Mouse (Mus musculus) bone marrow, adult 2 months (tissue): ENCODE measurements around the gene Slc25a14. TPM values are rescaled to one million over a fixed set of nuclear protein-coding genes. Genes with fewer than 3 reads are reported as not detected.

Experiments used
- H3K27ac ChIP-seq: fragments of 200-500 bp; 2 replicates; pipeline ENCODE4 v1.5.1; 2012; ENCODE audit warnings: low read depth, mild to moderate bottlenecking, control low read depth, inconsistent platforms, low read length; ENCODE audit not compliant: control insufficient read depth, poor library complexity, insufficient read depth
- H3K4me1 ChIP-seq: fragments of 200-500 bp; 2 replicates; pipeline ENCODE4 v1.6.1; 2011; ENCODE audit warnings: low read length; ENCODE audit not compliant: control insufficient read depth, insufficient read depth
- H3K4me3 ChIP-seq: fragments of 200-500 bp; replicated peaks from 2 replicates; pipeline ENCODE3; 2011; ENCODE audit warnings: mild to moderate bottlenecking, low read depth, low read length, control low read depth; ENCODE audit not compliant: control insufficient read depth
- CTCF ChIP-seq: fragments of 200-500 bp; IDR thresholded peaks from 2 replicates; pipeline ENCODE4 v1.5.1; 2011; ENCODE audit warnings: low read length, control low read depth; ENCODE audit not compliant: control insufficient read depth, insufficient read depth
- POLR2A ChIP-seq: fragments of 200-500 bp; IDR thresholded peaks from 2 replicates; pipeline ENCODE4 v1.6.1; 2011; ENCODE audit warnings: low read depth, mild to moderate bottlenecking, control low read depth, low read length, borderline replicate concordance; ENCODE audit not compliant: control insufficient read depth
- WGBS: fragments of 180-500 bp; shearing (Covaris S2); methylation state at CpG from one replicate; pipeline ENCODE4 v1.1.7; 2018; 5-methylcytosine and 5-hydroxymethylcytosine counted together
- polyA plus RNA-seq: library from polyadenylated mRNA; stranded (reverse); fragments of >200 nt; gene quantifications from 2 replicates; pipeline ENCODE4 v1.2.4, GENCODE M21; 2011; ENCODE audit warnings: low replicate concordance; ENCODE audit not compliant: missing spikeins, insufficient read depth, insufficient read length

Slc25a14 gene
- polyA plus RNA-seq, result 2.3 and 3.6 TPM in 2 replicates

GRCm38 (mm10) chrX:48623379-48624053, at the start of gene Slc25a14:
Gene Slc25a14 (plus strand): TSS chrX:48623413.
- peak within 1 kb of the TSS; percentile 80 for H3K4me3 ChIP-seq
- TF ChIP-seq POLR2A (no peak), CTCF (no peak)
- no peaks in the 10 kb centered on the region for H3K4me1 ChIP-seq
- WGBS, result 9% methylated on average over 38 of the region's 38 CpGs
- no peak within 1 kb of the TSS; the same call in 1 of the 2 replicates for H3K27ac ChIP-seq

DNA sequence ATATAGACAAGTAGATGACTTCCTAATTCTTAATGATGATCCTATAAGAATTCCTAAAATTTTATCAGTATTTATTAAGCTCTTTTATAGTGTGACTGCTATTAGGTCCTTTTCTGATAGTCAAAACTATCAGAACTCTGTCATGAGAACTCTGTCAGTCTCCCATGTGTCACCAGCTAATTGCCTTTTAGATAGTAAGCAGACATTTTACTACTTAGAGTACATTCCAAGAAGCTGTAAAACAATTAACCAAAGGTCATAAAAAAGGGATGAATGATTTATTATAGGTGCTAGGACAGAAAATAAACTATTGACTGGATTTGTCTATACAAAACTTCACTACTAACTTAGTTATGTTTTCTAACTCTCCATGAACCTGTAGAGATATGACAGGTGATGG, 39.9 kb upstream of the Slc25a14 start:
- no peaks in the 10 kb centered on the region for H3K4me1 ChIP-seq
- no peak overlapping the region for H3K4me3 ChIP-seq
- no peak overlapping the region for H3K27ac ChIP-seq
- TF ChIP-seq POLR2A (no peak), CTCF (no peak)

DNA sequence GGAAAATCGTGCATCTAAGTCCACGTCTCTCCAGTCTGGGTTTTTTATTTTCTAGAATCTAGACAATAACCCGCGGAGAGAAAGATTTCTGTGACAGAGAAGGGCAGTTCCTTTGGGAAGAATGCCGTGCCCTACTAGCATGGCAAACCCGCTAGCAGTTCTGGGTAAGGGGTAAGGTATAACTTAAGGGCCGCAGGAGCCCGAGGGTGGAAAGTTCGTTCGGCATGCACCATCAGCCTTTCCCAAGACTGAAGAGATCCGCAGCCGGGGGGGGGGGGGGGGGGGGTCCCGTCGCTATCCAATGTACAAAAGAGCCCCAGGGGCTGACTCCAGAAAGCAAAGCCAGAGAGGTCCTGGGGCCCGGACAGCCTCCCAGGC, 29.5 kb upstream of the Slc25a14 start:
- Histone ChIP-seq H3K4me3 (peak overlapping the region; percentile 93), H3K4me1 (no peaks in the 10 kb centered on the region), H3K27ac (peak overlapping the region; percentile 63; the same call in 1 of the 2 replicates)
- 12% methylated on average over 15 of the region's 15 CpGs for WGBS
- TF ChIP-seq POLR2A (no peak), CTCF (no peak)

GRCm38 (mm10) chrX:48594099-48594760, 29.0 kb upstream of the Slc25a14 start, which contains the start of gene Zfp280c:
Gene Zfp280c (minus strand): TSS chrX:48594504.
- 22% methylated on average over 45 of the region's 45 CpGs for WGBS
- Histone ChIP-seq H3K4me3 (peak within 1 kb of the TSS; percentile 93), H3K27ac (peak within 1 kb of the TSS; percentile 63), H3K4me1 (no peaks in the 10 kb centered on the region)
- TF ChIP-seq POLR2A (0 out of 2 replicates have a peak, but pooled peaks have one; percentile 50), CTCF (no peak)

GRCm38 (mm10) chrX:48596053-48596452, 27.2 kb upstream of the Slc25a14 start:
- Histone ChIP-seq H3K4me1 (no peaks in the 10 kb centered on the region), H3K4me3 (no peak overlapping the region), H3K27ac (no peak overlapping the region)
- WGBS, result 89% methylated on average over 9 of the region's 9 CpGs
- TF ChIP-seq POLR2A (no peak), CTCF (no peak)

DNA sequence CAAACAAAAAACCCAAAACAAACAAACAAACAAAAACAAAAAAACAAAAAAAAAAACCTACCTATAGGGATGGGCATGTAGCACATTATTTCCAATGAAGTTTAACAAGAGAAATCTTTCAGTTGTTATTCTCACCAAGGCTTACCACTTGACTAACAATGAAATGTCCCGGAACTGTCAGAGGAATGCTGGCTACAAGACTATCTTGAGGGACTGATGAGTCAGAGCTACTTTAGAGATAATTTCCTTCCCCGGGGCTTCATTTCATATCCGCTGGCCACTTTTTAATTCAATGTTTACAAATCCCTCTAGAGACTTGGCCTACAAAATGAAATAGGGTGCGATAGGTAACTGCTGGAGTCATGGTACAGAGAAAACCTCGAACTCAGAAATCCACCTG, 26.3 kb upstream of the Slc25a14 start:
- Histone ChIP-seq H3K4me1 (no peaks in the 10 kb centered on the region), H3K27ac (no peak overlapping the region), H3K4me3 (no peak overlapping the region)
- TF ChIP-seq POLR2A, result no peak
- no peak for TF ChIP-seq CTCF
- WGBS, result 87% methylated on average over 5 of the region's 5 CpGs

DNA sequence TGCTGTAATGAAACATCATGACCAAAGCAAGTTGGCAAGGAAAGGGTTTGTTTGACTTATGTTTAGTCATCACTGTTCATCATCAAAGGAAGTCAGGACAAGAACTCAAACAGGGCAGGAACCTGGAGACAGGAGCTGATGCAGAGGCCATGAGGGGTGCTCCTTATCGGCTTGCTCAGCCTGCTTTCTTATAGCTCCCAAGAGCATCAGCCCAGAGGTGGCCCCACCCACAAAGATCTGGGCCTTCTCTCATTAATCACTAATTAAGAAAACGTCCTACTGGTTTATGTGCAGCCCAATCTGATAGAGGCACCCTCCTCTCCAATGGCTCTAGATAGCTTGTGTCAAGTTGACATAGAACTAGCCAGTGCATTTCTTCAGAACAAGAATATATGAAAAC, 18.3 kb upstream of the Slc25a14 start:
- Histone ChIP-seq H3K4me3 (no peak overlapping the region), H3K4me1 (no peaks in the 10 kb centered on the region), H3K27ac (no peak overlapping the region)
- 73% methylated on average over 2 of the region's 2 CpGs for WGBS
- TF ChIP-seq CTCF (no peak), POLR2A (no peak)

DNA sequence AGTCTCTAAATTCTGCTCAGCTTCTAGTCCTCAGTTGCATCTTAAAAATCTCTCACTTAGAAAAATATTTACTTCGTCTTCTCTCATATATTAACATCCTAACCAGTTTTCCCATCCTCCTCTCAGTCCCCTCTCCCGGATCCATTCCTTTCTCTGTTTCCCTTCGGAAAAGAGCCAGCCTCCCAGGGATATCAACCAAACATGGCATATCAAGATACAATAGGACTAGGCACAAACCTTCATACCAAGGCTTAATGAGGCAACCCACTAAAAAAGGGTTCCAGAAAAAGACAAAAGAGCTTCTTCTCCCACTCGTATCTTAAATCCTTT, 199 bp upstream of the Slc25a14 start:
- no peaks in the 10 kb centered on the region for H3K4me1 ChIP-seq
- 13% methylated on average over 4 of the region's 4 CpGs for WGBS
- H3K27ac ChIP-seq, result no peak overlapping the region
- TF ChIP-seq POLR2A (no peak), CTCF (no peak)
- H3K4me3 ChIP-seq, result peak overlapping the region; percentile 80

DNA sequence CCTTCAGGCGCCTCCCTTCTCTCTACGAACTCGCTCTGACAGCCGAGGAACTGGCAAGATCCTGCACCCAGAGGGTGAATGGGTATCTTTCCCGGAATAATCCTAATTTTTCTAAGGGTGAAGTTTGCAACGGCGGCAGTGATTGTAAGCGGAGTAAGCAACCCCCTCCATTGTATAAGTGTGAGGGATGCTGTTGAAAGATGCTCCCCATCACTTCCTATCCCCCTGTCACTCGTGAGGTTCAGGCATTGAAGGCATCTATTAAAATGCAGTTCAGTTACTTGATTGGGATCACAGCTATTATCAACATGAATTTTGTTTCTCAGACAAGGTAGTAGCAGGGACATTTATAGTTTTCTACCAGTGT, 824 bp downstream of the Slc25a14 start:
- Histone ChIP-seq H3K27ac (no peak overlapping the region; the same call in 1 of the 2 replicates), H3K4me1 (no peaks in the 10 kb centered on the region), H3K4me3 (peak overlapping the region; percentile 80)
- WGBS, result 16% methylated on average over 9 of the region's 9 CpGs
- no peak for TF ChIP-seq CTCF
- no peak for TF ChIP-seq POLR2A
